Mouse (Mus musculus) megakaryocyte-erythroid progenitor cell, adult 5-6 weeks (primary cell): ENCODE results near the gene Wwc2. TPM values are rescaled to one million over a fixed set of nuclear protein-coding genes. Genes with fewer than 3 reads are reported as not detected.
"Not testable (repeated sequence)": the region's sequence is repeated elsewhere in the genome, so short reads cannot be mapped to it uniquely, and the experiment has no call there.

ENCODE experiments used
- ATAC-seq: replicated peaks from 2 replicates; pipeline ENCODE4 v1.8.0; 2016; ENCODE audit warnings: mild to moderate bottlenecking, inconsistent platforms; ENCODE audit not compliant: severe bottlenecking, poor library complexity, low FRiP score, low TSS enrichment
- total RNA-seq, 2 experiments: library from RNA; stranded (forward) in 1 of 2; stranded (reverse) in 1 of 2; fragments of 200-1000, 215-1000 nt in 1 of 2; fragments of >200 nt in 1 of 2; fragmentation: Nextera tagmentation in 1 of 2; gene quantifications; 2 replicates each; pipeline ENCODE4 v1.2.3; 2014 to 2017

Wwc2 gene
- total RNA-seq, 2 experiments from 2014 or later = 5.1 to 6.3 TPM

DNA sequence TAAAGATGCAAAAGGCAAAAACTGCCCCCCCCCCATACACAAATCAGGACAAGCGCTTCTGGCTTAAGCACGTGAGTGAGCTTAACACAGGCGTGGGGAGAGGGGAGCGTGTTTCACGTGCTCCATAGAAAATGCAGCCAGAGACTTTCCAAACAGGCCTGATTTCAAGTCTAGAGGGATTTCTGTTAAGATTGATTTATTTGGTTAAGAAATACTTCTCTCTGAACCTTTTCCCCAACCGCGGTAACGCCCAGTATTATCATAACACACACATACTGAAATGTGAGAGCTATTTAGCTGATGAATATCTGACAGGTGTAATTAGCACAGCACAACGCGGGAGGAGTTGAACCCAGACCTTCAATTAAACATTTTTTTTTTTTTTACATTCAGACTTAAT is 166.9 kb downstream of the Wwc2 start:
- ATAC-seq = no peak

DNA sequence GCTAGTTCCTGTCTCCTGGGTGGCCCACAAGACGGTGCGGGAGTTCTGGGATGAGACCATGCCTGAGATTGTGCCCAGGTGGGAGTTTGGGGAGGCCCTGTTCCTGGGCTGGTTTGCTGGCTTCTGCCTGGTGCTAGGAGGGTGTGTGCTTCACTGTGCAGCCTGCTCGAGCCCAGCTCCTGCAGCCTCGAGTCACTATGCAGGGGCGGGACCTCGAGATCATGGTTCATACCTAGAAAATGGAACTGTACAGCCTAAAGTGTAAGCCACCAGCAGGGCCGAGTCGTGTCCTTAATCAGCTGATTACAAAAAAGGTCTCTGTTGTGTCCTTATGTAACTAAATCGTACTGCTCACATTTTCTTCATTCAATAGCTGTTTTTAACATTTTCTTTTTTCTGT is 168.2 kb downstream of the Wwc2 start:
- ATAC-seq = not testable (repeated sequence)

DNA sequence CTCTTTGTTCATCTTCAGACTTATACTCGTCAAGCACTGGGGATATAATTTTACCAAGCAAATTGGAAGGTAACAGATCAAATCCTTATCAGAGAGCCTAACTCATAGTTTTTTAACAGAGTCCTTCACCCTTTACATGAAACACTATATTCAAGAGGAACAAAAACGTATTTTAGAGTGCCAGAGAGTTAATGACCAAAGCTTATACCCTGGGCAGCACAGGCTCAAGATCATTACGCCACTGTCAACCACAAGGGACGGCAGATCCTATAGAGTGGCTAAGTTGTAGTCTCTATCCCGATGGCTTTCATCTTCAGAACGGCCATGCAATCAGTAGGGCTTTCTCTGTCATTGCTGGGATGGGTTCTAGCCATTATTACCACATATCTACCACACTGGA is 168.9 kb downstream of the Wwc2 start, which contains the start of gene Cldn24:
Cldn24 (plus strand) TSS at position 301 of the 400 bp plus-strand sequence.
- ATAC-seq = no peak

DNA sequence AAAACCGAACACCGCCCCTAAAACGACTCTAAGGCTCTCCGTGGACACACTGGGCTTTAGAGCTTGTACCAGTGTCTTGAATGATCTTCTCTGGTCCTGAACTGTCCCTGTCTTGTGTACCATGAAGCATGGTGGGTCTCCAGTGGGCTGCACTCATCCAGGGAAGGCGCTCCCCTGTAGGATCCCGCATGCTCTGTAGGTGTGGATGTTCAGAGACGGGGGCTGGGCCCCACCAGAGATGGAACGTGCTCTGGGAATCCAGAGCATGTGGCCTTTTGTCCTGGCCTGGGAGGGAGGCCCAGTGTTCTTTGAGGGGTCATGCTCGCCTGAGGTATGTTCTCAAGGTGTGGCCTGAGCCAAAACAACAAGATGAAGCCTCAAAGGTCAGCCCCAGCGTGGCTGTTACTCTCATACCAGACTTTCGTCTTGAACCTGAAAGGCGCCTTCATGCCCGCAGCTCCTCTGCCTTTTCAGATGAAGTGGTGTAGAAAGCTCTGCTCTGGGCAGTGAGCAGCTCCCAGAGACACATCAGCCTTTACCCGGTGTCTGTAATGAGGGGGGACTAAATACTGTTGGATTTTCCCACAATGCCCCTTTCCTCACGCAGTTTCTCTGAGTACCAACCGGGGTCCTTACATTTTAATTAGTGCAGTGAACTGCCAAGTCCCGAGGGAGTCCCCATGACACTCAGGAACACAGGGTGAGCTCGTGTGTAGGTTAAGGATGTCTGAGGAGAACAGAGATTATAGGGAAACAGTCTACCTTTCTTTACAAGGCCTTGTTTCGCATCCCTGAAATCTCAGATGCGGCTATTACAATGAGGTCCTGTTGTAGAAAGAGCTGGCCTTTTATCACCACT is 169.6 kb downstream of the Wwc2 start:
- no peak for ATAC-seq

DNA sequence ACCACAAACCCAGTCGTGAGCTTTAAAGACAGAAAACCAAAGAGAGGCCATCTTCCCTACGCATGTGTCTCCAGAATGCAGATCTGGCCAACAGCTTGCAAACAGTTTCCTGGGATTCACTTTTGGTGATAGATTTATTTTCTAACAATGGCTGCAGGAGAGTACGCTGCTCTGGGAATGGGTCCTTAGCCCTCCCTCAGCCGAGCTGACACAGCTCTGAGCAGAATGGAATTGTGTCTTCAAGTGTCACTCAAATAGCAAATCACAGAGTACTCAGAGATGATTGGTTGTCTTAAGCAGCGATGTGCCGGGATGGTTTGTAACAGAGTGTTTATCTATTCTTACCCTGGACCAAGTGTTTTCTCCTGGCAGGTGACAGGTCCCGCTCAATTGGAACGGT is 171.7 kb downstream of the Wwc2 start:
- no peak for ATAC-seq

DNA sequence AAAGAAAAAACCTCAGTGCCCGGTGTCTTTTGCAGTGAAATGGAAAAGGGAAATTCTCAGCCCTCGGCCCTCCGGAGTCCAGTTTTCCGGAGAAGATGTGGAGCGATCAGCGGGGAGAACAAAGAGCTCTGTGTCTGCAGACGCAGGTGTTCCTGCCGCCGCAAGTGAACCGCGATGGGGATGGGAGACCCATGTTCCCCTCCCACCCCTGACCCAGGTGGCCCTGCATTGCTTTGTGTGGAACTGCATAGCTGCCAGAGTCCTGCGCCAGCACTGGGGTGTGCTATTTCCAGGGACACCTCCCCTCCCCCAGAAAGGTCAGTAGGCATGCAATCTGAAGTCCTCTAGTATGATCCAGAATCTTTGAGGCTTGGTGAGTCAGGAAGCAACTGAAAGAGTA is 179.5 kb downstream of the Wwc2 start:
- ATAC-seq = no peak

DNA sequence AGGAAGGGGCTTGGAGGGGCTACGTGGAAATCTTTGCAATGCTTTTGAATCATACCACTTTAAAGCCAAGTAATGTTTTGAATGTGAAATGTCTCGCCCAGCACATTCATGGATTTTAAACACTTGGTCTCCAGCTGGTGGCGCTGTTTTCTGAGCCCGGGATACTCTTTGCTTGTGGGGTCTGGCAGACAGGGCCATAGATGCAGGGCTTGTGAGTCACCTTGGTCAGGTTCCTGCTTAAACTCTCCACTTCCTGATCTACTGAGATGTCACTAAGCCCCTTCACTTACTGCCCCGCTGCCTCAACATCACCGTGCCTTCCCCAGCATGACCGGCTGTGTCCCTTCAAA is 180.1 kb downstream of the Wwc2 start:
- ATAC-seq = no peak

DNA sequence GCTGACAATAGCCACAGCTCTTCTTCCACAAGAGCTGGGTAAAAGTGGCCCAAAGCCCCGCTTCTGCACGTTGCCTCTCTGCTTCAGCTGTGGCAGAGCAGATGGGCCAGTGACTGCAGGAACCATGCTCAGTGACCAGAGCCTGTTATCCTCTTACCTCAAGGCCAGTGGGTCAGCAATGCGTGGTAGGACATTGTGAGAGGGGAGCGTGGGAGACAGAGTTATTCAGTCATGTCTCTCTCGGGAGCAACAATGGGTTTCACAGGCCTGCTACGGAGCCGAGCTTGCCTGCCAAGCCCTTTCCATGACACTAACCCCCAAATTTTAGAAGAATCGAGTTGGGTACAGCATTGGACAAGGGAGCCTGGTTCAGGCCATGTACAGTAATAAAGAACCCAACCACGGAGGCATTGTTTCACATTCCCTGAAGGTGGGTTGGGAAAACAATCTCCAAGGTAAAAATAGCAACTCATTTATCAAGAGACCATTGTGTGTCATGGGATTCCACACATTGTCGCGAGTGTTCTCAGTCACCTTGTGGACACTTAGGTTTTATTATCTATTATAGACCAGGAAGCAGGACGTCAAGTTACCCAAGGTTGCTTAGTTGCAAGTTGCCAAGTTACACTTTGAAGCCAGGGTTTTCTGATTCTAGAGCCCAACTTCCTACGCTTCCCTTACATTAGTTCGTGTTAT is 180.6 kb downstream of the Wwc2 start:
- ATAC-seq = no peak

DNA sequence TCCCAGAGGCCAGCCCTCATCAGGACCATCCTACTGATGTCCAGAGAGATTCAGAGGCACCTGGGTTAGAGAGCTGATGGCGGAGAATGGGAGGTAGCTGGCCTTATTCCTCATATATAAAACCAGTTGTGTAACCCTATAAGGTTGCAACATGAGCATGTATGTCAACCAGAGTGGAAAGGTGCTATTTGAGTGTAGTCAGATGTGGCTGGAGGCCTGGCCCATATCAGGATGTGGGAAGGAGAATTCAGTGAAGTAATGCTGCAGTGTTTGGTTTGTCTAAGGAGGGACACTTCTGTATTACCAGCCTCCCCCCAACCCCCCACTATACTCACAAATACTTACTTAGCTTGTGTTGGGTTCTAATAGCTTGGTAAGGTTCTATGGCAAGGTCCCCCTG is 186.5 kb downstream of the Wwc2 start:
- ATAC-seq = no peak

DNA sequence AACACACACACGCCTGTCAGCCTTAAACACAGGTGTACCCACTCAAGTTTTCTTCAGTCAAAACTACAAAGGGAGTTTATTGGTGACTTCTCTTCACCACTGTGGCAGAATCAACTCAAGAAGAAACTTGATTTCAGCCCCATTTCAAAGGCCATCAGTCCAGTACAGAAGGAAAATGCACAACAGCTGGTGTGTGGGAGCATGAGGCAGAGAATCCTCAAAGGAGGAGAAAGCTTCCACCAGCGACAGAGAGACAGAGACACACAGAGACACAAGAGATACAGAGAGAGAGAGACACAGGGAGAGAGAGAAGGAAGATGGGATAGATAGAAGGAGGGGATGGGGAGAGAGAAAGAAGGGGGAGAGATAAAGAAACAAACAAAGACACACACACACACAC is 188.4 kb downstream of the Wwc2 start:
- ATAC-seq = no peak

DNA sequence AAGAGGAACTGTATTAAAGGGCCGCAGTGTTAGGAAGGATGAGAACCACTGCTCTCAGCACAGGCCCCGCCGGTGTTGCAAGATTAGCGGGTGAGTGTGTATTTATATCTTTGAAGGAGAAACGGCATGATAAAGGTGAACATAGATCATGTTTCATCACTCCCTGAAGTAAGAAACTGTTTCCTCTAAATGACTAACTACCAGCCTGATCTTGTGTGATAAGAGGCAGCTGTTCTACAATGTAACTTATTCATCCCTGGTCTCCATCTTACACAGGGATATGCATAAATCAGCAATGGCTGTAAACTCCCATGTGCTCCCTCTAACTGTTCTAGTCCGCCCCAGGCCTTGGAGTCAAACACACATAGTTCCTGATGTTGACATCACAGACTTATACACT is 191.3 kb downstream of the Wwc2 start:
- ATAC-seq = no peak

DNA sequence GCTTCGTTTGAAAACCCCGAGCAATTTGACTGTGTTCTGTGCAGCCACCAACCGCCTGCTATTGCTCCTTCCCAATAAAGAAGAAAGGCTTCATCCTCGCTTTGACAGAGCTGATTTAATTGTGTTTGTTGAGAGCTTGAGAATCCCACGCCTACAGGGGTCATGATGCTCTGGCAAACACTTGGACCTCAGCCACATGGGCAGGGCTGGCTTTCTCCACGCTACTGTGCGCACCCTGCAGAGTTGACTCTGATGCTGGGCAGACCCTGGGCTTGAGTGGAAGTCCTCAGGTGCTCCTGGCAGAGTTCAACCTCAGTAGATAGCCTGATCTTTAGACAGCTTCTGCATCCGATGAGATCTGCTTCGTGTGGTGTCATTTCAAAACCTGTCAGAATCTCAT is 198.7 kb downstream of the Wwc2 start:
- no peak for ATAC-seq

DNA sequence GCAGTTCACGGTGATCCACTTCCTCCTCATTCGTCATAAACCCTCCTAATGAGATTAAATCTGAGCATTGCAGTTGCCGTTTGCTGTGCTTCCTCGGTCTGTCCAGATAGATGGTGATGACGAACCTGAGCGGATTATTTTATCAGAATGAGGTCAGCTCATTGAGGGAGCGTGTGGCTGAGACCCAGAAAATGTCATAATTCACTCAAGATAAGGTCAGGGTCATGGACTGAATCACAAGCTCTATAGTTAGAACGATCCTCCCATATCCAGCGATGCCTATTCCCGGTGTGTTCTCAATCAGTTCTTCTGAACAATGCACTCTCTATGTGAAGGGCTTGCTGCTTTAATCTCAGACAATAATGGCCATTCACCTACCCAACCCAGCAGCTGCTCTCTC is 203.0 kb downstream of the Wwc2 start:
- ATAC-seq = no peak

DNA sequence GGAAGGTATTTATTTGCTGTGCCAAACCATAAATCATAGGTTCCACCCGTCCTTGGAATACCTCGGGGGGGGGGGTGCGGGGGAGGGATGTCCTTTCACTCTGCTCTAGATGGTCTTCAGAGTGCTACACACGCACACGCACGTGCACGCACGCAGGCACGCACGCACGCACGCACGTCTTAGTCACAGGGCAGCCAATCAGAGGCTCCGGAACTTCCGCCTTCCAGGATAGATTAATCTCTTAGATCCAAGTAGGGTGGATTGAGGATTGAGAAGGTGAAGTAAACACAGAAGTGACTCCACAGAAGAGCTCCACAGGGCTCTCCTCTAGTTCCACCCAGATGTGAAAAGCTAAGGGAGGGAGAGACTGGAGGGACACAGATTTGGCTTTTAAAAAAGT is 204.4 kb downstream of the Wwc2 start:
- no peak for ATAC-seq

DNA sequence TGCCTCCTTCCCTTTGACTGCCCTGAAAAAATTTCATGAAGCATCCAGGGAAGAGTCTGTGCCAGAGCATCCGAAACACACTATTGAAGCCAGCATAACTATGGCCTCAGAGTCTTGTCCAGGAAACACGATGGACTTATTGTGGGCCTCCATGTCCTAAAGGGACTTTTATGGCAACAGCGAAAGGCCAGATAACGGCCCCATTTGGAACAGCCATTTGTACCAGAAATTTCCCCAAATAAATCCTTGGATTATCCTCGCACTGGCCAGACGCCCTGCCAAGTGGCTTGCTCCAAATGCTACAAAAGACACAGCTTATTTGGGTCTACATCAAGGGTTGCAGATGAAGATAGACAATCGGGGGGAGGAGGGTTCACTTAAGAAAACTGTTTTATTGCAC is 206.3 kb downstream of the Wwc2 start:
- no peak for ATAC-seq

DNA sequence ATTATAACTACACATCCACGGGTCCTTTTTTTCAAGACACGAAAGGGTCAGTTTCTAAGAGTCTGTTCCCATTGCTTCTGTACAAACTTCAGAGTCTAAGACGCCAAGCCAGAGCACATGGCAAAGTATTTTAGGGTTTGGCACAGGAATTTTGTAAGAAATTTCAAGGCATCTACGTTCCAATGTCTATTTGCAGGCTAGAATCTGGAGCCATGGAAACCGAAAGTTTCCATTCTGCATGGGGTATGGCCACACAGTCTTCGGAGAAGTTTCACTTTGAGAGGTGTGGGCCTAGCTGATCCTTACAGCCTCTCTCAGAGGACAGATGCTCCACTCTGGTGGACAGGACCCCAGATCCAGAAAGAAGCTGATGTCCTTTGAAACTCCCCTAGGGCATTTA is 206.8 kb downstream of the Wwc2 start:
- ATAC-seq = no peak

DNA sequence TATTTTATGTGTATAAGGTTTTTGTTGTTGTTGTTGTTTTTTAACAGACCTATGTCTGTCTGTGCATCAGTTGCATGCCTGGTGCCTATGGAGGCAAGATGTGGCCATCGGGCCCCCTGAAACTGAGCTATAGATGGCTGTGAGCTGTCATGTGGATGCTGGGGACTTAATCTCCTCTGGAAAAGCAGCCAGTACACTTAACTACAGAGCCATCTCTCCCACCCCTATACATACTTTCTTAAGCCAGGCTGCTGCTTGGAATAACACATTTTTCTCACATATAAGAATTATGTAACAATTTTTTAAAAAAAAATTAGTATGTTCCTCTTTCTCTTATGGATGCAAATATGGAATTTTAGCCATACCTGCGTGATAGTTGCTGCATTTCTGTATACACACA is 207.2 kb downstream of the Wwc2 start:
- no peak for ATAC-seq

DNA sequence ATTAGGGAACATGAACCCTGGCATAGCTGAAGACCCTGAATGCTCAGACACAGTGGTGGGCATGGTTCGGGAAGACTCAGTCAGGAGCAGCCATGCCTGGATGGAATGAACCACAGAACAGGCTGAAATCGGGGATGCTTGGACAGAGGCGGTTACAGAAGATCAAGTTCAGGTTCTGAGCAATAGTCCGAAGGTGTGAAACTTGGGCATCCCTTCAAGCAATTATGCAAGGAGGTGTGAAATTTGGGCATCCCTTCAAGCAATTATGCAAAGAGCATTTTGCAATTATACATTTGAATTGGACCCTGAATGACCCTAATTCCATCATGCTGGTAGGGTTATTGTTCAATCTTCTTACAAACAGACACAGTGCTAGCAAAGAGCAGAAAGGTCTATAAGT is 208.8 kb downstream of the Wwc2 start:
- ATAC-seq = no peak

DNA sequence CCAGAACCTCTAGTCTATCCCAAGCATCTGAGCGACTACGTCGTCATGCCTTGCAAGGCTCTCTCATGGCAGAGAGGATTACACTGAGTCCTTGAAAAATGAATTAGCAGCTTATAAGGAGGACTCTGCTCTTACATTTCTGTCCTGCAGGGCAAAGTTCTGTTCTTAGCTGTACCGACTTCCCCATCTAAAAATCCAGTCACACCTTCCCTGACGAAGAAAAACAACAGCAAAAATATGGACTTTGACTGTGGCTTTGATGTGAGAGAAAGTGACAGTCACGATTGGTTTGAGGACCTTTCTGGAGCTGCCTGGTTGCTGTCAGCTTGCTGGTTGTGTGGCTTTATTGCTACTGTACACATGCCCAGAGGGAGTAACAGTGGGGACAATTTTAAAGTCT is 211.1 kb downstream of the Wwc2 start:
- no peak for ATAC-seq

DNA sequence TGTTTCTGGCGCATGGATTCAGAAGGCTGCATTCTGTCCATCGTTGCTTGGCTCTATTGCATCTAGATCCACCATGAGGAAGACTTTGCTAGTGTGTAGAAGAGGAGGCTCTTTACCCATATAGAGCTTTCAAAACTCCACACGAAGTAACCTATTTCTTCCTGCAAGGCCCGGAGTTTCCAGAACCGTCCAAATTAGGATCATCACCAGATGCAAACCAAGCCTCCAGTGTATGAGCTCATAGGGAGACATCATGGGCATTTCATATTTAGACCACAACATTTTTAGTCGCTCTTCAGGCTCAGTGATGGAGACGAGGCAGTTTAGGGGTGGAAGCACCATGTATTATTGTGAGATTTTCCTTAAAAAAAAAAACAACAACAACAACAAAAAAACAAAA is 213.3 kb downstream of the Wwc2 start:
- no peak for ATAC-seq
